Mouse (Mus musculus) embryonic facial prominence, embryonic 15.5 days (tissue): ENCODE measurements around the gene Spdye4c. TPM values are rescaled to one million over a fixed set of nuclear protein-coding genes. Genes with fewer than 3 reads are reported as not detected.

Experiments
- ATAC-seq: fragments of 200-750 bp; cut with Nextera tagmentation; 2 replicates; pipeline ENCODE4 v1.8.0; 2017; ENCODE audit warnings: low read depth, moderate TSS enrichment; ENCODE audit not compliant: insufficient number of reproducible peaks, low FRiP score, low TSS enrichment
- H3K27ac ChIP-seq: fragments of 300-500 bp; sonication (generic); replicated peaks from 2 replicates; pipeline ENCODE4 v1.5.1; 2015; ENCODE audit warnings: mild to moderate bottlenecking, inconsistent platforms
- H3K27me3 ChIP-seq: fragments of 300-500 bp; sonication (generic); 2 replicates; pipeline ENCODE4 v1.6.1; 2015; ENCODE audit warnings: inconsistent platforms
- H3K36me3 ChIP-seq: fragments of 300-500 bp; sonication (generic); 2 replicates; pipeline ENCODE4 v1.6.1; 2015; ENCODE audit warnings: mild to moderate bottlenecking, inconsistent platforms
- H3K4me1 ChIP-seq: fragments of 300-500 bp; sonication (generic); 2 replicates; pipeline ENCODE4 v1.6.1; 2015; ENCODE audit warnings: inconsistent platforms
- H3K4me2 ChIP-seq: fragments of 300-500 bp; sonication (generic); replicated peaks from 2 replicates; pipeline ENCODE4 v1.6.1; 2015; ENCODE audit warnings: mild to moderate bottlenecking, inconsistent platforms
- H3K4me3 ChIP-seq: fragments of 300-500 bp; sonication (generic); replicated peaks from 2 replicates; pipeline ENCODE4 v1.5.1; 2015; ENCODE audit warnings: mild to moderate bottlenecking, inconsistent platforms
- H3K9ac ChIP-seq: fragments of 300-500 bp; sonication (generic); 2 replicates; pipeline ENCODE4 v1.6.1; 2015; ENCODE audit warnings: inconsistent platforms
- H3K9me3 ChIP-seq: fragments of 300-500 bp; sonication (generic); replicated peaks from 2 replicates; pipeline ENCODE4 v1.6.1; 2016; ENCODE audit warnings: inconsistent platforms
- WGBS: fragments of 180-500 bp; shearing (Covaris S2); methylation state at CpG from one replicate; pipeline ENCODE4 v1.1.7; 2015; 5-methylcytosine and 5-hydroxymethylcytosine counted together
- polyA plus RNA-seq: library from polyadenylated mRNA; unstranded; fragments of >200 nt; fragmentation: Nextera tagmentation; extraction: Ambion mirVana; gene quantifications from 2 replicates; pipeline ENCODE4 v1.2.1, GENCODE M21; 2015

The Spdye4c gene
- polyA plus RNA-seq, 1 experiment from 2014 or later = not detected

GRCm38 (mm10) chr2:128611178-128611577 lies 20.2 kb downstream of the Spdye4c start:
- H3K4me1 ChIP-seq = no peaks in the 10 kb centered on the region
- no peak overlapping the region for H3K4me2 ChIP-seq
- H3K27ac ChIP-seq = no peak overlapping the region
- no peak overlapping the region for H3K9ac ChIP-seq
- H3K27me3 ChIP-seq = no peaks in the 10 kb centered on the region
- no peaks in the 10 kb centered on the region for H3K9me3 ChIP-seq
- WGBS = 94% methylated on average over 8 of the region's 8 CpGs
- H3K36me3 ChIP-seq = peaks cover 53% of the 10 kb centered on the region
- H3K4me3 ChIP-seq = no peak overlapping the region
- ATAC-seq = no peak

GRCm38 (mm10) chr2:128612275-128612674 lies 21.3 kb downstream of the Spdye4c start:
- Histone ChIP-seq H3K9ac (no peak overlapping the region), H3K27me3 (no peaks in the 10 kb centered on the region), H3K27ac (no peak overlapping the region), H3K4me1 (no peaks in the 10 kb centered on the region), H3K9me3 (no peaks in the 10 kb centered on the region), H3K36me3 (peaks cover 62% of the 10 kb centered on the region), H3K4me2 (no peak overlapping the region), H3K4me3 (no peak overlapping the region)
- 91% methylated on average over 7 of the region's 7 CpGs for WGBS
- no peak for ATAC-seq

DNA sequence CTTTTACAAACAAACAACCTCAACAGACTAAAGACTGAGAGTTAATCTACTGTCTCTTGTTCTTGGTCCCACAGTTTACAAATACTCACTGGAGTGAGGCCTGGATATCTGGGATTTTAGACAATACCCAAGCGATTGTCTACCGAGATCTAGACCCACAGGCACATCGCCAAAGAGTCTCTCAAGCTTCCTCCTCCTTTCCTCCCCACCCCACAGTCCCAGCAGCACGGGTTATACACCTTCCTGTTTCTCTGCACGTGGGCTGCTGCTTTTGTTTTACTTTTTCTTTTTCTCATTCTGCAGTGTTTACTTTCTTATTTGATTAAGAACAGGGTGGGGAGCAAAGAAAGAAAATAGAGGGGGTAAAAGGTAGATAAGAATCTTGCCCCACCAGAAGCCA lies 22.4 kb downstream of the Spdye4c start:
- no peak overlapping the region for H3K27ac ChIP-seq
- H3K27me3 ChIP-seq = no peaks in the 10 kb centered on the region
- no peak overlapping the region for H3K4me3 ChIP-seq
- H3K4me1 ChIP-seq = no peaks in the 10 kb centered on the region
- H3K9ac ChIP-seq = no peak overlapping the region
- peaks cover 73% of the 10 kb centered on the region for H3K36me3 ChIP-seq
- 79% methylated on average over 5 of the region's 5 CpGs for WGBS
- H3K9me3 ChIP-seq = no peaks in the 10 kb centered on the region
- H3K4me2 ChIP-seq = no peak overlapping the region
- no peak for ATAC-seq

- H3K27ac ChIP-seq = no peak overlapping the region
- no peak overlapping the region for H3K4me3 ChIP-seq
- 90% methylated on average over 4 of the region's 4 CpGs for WGBS
- no peak overlapping the region for H3K9ac ChIP-seq
- peaks cover 88% of the 10 kb centered on the region for H3K36me3 ChIP-seq
- no peaks in the 10 kb centered on the region for H3K4me1 ChIP-seq
- no peak overlapping the region for H3K4me2 ChIP-seq
- no peaks in the 10 kb centered on the region for H3K9me3 ChIP-seq
- H3K27me3 ChIP-seq = no peaks in the 10 kb centered on the region
- no peak for ATAC-seq
Observed at GRCm38 (mm10) chr2:128615366-128615765, 24.4 kb downstream of the Spdye4c start.

DNA sequence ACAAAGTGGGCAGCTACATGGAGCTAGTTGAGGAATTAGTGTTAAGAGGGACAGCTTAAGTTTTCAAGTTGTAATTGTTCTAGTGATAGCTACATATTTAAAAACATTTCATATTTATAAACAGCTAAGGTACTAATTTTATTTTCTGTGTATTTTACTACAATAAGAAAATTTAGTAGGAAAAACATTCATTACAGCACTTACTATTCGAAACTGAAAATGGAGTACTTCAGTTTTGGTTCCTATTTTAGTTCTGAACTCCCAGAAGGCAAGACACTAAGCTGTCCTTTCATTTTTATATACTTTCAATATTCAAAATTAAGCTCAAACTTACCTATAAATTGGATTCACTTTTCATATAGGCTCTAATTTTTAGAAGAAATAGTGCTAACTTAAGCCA lies 29.6 kb downstream of the Spdye4c start:
- H3K9me3 ChIP-seq = no peaks in the 10 kb centered on the region
- H3K27me3 ChIP-seq = no peaks in the 10 kb centered on the region
- H3K4me3 ChIP-seq = no peak overlapping the region
- no peak overlapping the region for H3K27ac ChIP-seq
- WGBS = 92% methylated on average over 1 of the region's 1 CpGs
- H3K4me2 ChIP-seq = no peak overlapping the region
- peaks cover 81% of the 10 kb centered on the region for H3K36me3 ChIP-seq
- H3K9ac ChIP-seq = no peak overlapping the region
- no peaks in the 10 kb centered on the region for H3K4me1 ChIP-seq
- ATAC-seq = no peak

Other genes with a start within 250 kb of the Spdye4c start
- gene Anapc1, start 96.2 kb downstream of the Spdye4c start, polyA plus RNA-seq = 52.0 and 55.4 TPM in 2 replicates
- 10.2 and 10.3 TPM in 2 replicates for gene Mertk, start 107.7 kb downstream of the Spdye4c start, polyA plus RNA-seq
- gene Tmem87b, start 226.9 kb downstream of the Spdye4c start, polyA plus RNA-seq = 29.9 and 34.1 TPM in 2 replicates